Mouse (Mus musculus) neural tube, embryonic 15.5 days (tissue): ENCODE measurements around the gene Gm10392. TPM values are rescaled to one million over a fixed set of nuclear protein-coding genes. Genes with fewer than 3 reads are reported as not detected.

ENCODE experiments used
- ATAC-seq: fragments of 200-750 bp; cut with Nextera tagmentation; 2 replicates; pipeline ENCODE4 v1.8.0; 2017; ENCODE audit warnings: mild to moderate bottlenecking, moderate TSS enrichment, moderate library complexity; ENCODE audit not compliant: low FRiP score
- H3K27ac ChIP-seq: fragments of 300-500 bp; sonication (generic); replicated peaks from 2 replicates; pipeline ENCODE4 v1.5.1; 2015; ENCODE audit warnings: mild to moderate bottlenecking, inconsistent platforms
- H3K27me3 ChIP-seq: fragments of 300-500 bp; sonication (generic); replicated peaks from 2 replicates; pipeline ENCODE4 v1.6.1; 2015; ENCODE audit warnings: inconsistent platforms
- H3K36me3 ChIP-seq: fragments of 300-500 bp; sonication (generic); 2 replicates; pipeline ENCODE4 v1.6.1; 2015; ENCODE audit warnings: inconsistent platforms
- H3K4me1 ChIP-seq: fragments of 300-500 bp; sonication (generic); 2 replicates; pipeline ENCODE4 v1.6.1; 2015; ENCODE audit warnings: inconsistent platforms
- H3K4me2 ChIP-seq: fragments of 300-500 bp; sonication (generic); 2 replicates; pipeline ENCODE4 v1.6.1; 2015; ENCODE audit warnings: inconsistent platforms, mild to moderate bottlenecking, moderate library complexity
- H3K4me3 ChIP-seq: fragments of 300-500 bp; sonication (generic); replicated peaks from 2 replicates; pipeline ENCODE4 v1.5.1; 2015; ENCODE audit warnings: mild to moderate bottlenecking, inconsistent platforms
- H3K9ac ChIP-seq: fragments of 300-500 bp; sonication (generic); replicated peaks from 2 replicates; pipeline ENCODE4 v1.6.1; 2015; ENCODE audit warnings: mild to moderate bottlenecking, inconsistent platforms
- H3K9me3 ChIP-seq: fragments of 300-500 bp; sonication (generic); replicated peaks from 2 replicates; pipeline ENCODE4 v1.6.1; 2016; ENCODE audit warnings: inconsistent platforms
- WGBS: fragments of 180-500 bp; shearing (Covaris S2); methylation state at CpG from one replicate; pipeline ENCODE4 v1.1.7; 2015; ENCODE audit warnings: mixed read lengths; 5-methylcytosine and 5-hydroxymethylcytosine counted together
- polyA plus RNA-seq: library from polyadenylated mRNA; unstranded; fragments of >200 nt; fragmentation: Nextera tagmentation; extraction: Ambion mirVana; gene quantifications from 2 replicates; pipeline ENCODE4 v1.2.1, GENCODE M21; 2015

Gene Gm10392
- polyA plus RNA-seq, 1 experiment from 2014 or later = 0.15 TPM

DNA sequence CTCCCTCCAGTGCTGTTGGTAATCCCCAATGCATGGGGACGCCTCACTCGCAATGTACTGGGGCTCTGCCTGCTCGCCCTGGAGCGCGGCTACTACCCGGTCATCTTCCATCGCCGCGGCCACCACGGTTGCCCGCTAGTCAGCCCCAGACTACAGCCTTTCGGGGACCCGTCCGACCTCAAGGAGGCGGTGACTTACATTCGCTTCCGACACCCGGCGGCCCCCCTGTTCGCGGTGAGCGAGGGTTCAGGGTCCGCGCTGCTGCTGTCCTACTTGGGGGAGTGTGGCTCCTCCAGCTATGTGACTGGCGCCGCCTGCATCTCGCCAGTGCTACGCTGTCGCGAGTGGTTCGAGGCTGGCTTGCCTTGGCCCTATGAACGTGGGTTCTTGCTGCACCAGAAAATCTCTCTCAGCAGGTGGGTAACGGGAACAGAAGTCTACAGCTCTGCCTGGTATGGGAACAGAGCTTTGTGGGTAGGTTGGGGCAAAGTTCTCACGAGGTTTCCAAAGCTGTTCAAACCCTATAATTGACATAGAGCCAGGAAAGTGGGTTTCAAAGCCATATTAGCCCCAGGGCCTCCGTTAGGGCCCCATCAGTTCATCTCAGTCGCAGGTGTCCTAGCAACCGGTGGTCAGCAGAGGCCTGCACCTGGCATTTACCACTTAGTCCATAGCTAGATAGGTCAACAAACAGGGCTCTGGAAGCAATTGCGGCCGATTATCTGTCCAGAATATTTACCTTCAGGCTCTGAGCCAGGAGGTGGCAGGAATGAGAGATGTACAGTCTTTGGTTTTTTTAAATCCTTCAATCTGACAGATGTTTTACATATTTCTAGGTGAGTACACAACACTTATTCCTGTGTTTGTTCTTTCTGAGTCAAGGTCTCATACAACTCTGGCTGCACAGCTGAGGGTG is 3.1 kb downstream of the Gm10392 start, which contains the start of gene Trp53i13:
TSS of gene Trp53i13 (minus strand) at position 344 of the 916 bp plus-strand sequence.
- Histone ChIP-seq H3K36me3 (no peaks in the 10 kb centered on the region), H3K4me1 (peaks cover 41% of the 10 kb centered on the region), H3K9ac (peak within 1 kb of the TSS; percentile 53), H3K4me2 (peak within 1 kb of the TSS; percentile 98), H3K27me3 (peaks cover 38% of the 10 kb centered on the region), H3K9me3 (no peaks in the 10 kb centered on the region), H3K27ac (no peak within 1 kb of the TSS), H3K4me3 (peak within 1 kb of the TSS; percentile 53)
- WGBS = 6% methylated on average over 39 of the region's 39 CpGs
- no peak for ATAC-seq

DNA sequence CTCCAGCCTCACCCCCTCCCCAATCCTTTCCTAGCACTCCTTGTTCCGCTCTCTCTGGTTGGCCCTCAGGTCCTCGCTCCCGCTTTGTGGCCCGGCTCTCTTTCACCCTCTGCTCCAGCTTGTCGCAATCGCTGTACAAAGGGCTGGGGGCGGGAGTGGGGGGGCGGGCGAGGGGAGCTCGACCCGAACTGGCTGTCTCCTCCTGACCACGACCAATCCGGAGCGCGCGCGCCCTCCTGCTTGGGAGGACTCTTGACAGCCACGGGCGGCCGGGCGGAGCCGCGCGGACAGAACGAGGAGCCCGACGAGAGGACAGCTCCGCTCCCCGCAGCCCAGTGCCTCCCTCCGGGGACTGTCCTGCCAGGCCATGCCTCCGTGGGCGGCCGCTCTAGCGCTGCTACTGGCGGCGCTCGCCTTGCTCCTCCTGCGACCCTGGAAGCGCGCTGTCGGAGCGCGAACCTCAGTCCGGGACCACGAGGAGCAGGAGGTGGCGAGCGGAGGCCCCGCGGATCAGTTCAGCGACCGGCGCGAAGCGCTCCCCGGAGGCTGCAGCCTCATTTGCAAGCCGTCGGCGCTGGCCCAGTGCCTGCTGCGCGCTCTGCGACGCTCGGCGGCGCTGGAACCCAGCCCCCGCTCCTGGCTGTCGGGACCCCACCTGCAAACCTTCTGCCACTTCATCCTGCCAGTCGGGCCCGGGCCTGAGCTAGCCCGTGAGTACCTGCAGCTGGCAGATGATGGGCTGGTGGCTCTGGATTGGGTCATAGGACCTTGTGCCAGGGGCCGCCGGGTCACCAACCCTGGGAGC is 4.0 kb downstream of the Gm10392 start, which contains the start of gene Abhd15:
TSS of gene Abhd15 (plus strand) at position 290 of the 805 bp plus-strand sequence.
- peak within 1 kb of the TSS; percentile 53 for H3K9ac ChIP-seq
- peak; percentile 54 for ATAC-seq
- WGBS = under 1% methylated on average over 72 of the region's 72 CpGs
- H3K27ac ChIP-seq = peak within 1 kb of the TSS; percentile 28; the same call in 1 of the 2 replicates
- H3K27me3 ChIP-seq = peaks cover 38% of the 10 kb centered on the region
- H3K4me3 ChIP-seq = peak within 1 kb of the TSS; percentile 63
- no peaks in the 10 kb centered on the region for H3K36me3 ChIP-seq
- peaks cover 38% of the 10 kb centered on the region for H3K4me1 ChIP-seq
- H3K4me2 ChIP-seq = peak within 1 kb of the TSS; percentile 98
- no peaks in the 10 kb centered on the region for H3K9me3 ChIP-seq

DNA sequence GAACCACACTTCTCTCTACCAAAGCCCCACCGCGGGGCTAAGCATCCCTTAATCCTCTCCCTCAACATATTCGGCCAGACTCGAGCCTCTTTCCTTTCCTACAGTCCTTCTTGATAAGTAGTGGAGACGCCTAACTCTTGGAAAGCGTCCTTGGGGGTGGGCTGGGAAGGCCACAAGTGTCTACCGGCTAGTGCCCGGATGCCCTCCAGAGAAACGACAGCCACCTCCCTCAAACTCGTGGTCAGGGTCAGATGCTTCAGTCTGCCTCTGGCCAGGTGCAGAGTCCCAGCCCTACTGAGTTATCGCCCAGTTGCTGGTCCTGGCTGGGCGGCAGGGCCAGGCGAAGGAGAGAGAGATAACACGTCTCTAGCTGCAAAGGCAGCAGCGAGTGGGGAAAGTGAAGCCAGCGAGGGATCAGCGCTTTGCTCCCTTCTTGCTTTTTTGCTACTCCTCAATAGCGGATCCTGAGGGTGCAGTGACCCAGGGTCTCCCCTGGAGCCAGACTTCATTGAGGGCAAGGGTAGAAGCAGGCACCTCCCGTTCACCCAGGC is 4.6 kb downstream of the Gm10392 start:
- Histone ChIP-seq H3K4me2 (peak overlapping the region; percentile 98), H3K4me1 (peaks cover 38% of the 10 kb centered on the region), H3K27me3 (peaks cover 38% of the 10 kb centered on the region), H3K36me3 (no peaks in the 10 kb centered on the region), H3K27ac (peak overlapping the region; percentile 28; the same call in 1 of the 2 replicates), H3K9me3 (no peaks in the 10 kb centered on the region), H3K9ac (peak overlapping the region; percentile 53; the same call in 1 of the 2 replicates), H3K4me3 (peak overlapping the region; percentile 53)
- 9% methylated on average over 19 of the region's 19 CpGs for WGBS
- ATAC-seq = peak; percentile 12; the same call in 1 of the 2 replicates

DNA sequence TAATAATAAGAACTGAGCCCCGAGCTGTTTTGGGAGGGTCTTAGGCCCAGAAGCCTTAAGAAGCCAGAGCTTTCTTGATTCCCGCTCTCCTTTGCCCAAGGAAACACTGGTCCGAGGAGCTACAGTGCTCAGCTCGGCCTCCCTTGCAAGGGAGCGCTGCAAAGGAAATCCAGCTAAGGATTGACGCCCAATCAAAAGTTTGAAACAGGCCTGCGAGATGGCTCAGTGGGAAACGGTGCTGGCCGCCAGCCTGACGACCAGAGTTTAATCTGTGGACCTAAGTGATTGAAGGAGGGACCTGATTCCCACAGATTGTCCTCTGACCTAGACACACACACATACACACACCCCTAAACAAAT is 5.2 kb downstream of the Gm10392 start:
- no peaks in the 10 kb centered on the region for H3K36me3 ChIP-seq
- peak overlapping the region; percentile 63 for H3K4me3 ChIP-seq
- peaks cover 38% of the 10 kb centered on the region for H3K27me3 ChIP-seq
- H3K4me2 ChIP-seq = peak overlapping the region; percentile 98
- H3K4me1 ChIP-seq = peaks cover 38% of the 10 kb centered on the region
- H3K9ac ChIP-seq = peak overlapping the region; percentile 43; the same call in 1 of the 2 replicates
- no peak overlapping the region; the same call in 1 of the 2 replicates for H3K27ac ChIP-seq
- H3K9me3 ChIP-seq = no peaks in the 10 kb centered on the region
- WGBS = 8% methylated on average over 10 of the region's 10 CpGs
- no peak for ATAC-seq

GRCm38 (mm10) chr11:77512891-77513810 is 5.8 kb downstream of the Gm10392 start:
- Histone ChIP-seq H3K36me3 (no peaks in the 10 kb centered on the region), H3K9ac (peak overlapping the region; percentile 65), H3K9me3 (no peaks in the 10 kb centered on the region), H3K4me1 (peaks cover 45% of the 10 kb centered on the region), H3K27me3 (peaks cover 38% of the 10 kb centered on the region), H3K27ac (peak overlapping the region; percentile 37), H3K4me2 (peak overlapping the region; percentile 98), H3K4me3 (peak overlapping the region; percentile 63)
- under 1% methylated on average over 82 of the region's 84 CpGs for WGBS
- peak; percentile 76 for ATAC-seq

DNA sequence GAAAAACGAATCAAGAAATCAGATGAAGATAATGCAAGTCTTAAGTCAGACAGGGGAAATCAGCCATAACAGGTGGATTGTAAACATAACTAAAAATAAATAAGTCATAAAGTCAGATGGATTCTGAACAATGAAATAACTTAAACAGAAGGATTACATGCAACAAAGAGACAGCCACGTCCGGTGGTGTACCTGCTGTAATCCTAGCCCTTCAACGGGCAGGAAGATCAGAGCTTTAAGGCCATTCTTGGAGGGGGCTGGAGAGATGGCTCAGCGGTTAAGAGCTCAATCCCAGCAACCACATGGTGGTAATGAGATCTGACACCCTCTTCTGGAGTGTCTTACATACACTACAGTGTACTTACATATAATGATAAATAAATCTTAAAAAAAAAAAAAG is 7.7 kb downstream of the Gm10392 start:
- no peak overlapping the region for H3K4me2 ChIP-seq
- H3K4me1 ChIP-seq = peaks cover 47% of the 10 kb centered on the region
- H3K9ac ChIP-seq = no peak overlapping the region
- ATAC-seq = no peak
- H3K27me3 ChIP-seq = peaks cover 28% of the 10 kb centered on the region
- no peak overlapping the region for H3K4me3 ChIP-seq
- no peak overlapping the region for H3K27ac ChIP-seq
- H3K9me3 ChIP-seq = no peaks in the 10 kb centered on the region
- WGBS = 91% methylated on average over 5 of the region's 5 CpGs
- H3K36me3 ChIP-seq = peaks cover 12% of the 10 kb centered on the region

GRCm38 (mm10) chr11:77508068-77509021 is 10.7 kb downstream of the Gm10392 start:
- no peak overlapping the region for H3K27ac ChIP-seq
- peak; percentile 60 for ATAC-seq
- H3K4me1 ChIP-seq = peaks cover 18% of the 10 kb centered on the region
- H3K36me3 ChIP-seq = peaks cover 42% of the 10 kb centered on the region
- H3K9me3 ChIP-seq = no peaks in the 10 kb centered on the region
- H3K9ac ChIP-seq = peak overlapping the region; percentile 30
- H3K4me2 ChIP-seq = peak overlapping the region; percentile 61
- 21% methylated on average over 49 of the region's 49 CpGs for WGBS
- peak overlapping the region; percentile 35 for H3K4me3 ChIP-seq
- no peaks in the 10 kb centered on the region; the same call in 1 of the 2 replicates for H3K27me3 ChIP-seq

DNA sequence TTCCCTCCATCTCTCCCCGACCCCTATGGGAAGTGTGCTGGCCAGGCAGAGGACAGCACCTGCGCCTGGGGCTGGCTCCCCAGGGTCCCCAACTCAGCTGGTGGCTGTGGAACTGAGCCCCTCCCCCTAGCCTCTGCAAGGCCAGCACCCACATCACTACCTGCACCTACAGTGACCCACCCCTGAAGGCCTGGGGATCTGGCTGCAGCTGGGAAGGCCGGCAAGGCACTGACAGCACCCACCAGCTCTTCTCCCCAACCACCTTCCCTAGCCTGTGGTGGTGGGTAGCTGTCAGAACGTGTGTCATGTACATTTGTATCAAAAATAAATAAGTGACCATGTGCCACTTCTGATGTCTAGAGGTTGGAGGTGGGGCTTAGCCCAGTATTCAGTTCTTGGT is 11.6 kb downstream of the Gm10392 start:
- H3K4me1 ChIP-seq = peaks cover 12% of the 10 kb centered on the region
- H3K9me3 ChIP-seq = no peaks in the 10 kb centered on the region
- H3K4me3 ChIP-seq = no peak overlapping the region
- 74% methylated on average over 4 of the region's 4 CpGs for WGBS
- H3K36me3 ChIP-seq = peaks cover 49% of the 10 kb centered on the region
- ATAC-seq = no peak
- H3K27ac ChIP-seq = no peak overlapping the region
- H3K27me3 ChIP-seq = no peaks in the 10 kb centered on the region
- no peak overlapping the region for H3K4me2 ChIP-seq
- no peak overlapping the region for H3K9ac ChIP-seq

DNA sequence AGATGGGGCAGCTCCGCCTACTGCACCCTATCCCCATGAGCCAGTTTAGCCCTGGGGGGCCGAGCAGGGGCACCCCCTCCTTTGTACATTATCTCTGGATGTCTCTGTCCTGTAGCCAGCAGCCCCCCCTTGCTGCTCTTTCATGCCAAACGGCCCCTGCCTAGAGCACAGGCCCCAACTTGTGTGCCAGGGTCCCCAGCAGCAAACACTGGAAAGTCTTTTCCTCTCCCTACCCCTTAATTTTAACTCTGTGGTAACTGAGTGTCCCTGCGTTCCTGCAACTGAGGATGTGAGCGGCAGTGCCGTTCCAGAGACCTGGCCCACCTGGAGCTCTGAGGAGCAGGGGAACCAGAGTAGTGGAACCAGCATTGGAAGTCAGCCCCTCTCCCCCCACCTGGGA is 12.1 kb downstream of the Gm10392 start:
- Histone ChIP-seq H3K4me1 (peaks cover 9% of the 10 kb centered on the region), H3K36me3 (peaks cover 54% of the 10 kb centered on the region), H3K4me3 (no peak overlapping the region), H3K27ac (no peak overlapping the region), H3K9me3 (no peaks in the 10 kb centered on the region), H3K9ac (no peak overlapping the region), H3K27me3 (no peaks in the 10 kb centered on the region), H3K4me2 (no peak overlapping the region)
- 85% methylated on average over 6 of the region's 6 CpGs for whole genome bisulfite sequencing
- no peak for ATAC-seq

- H3K9ac ChIP-seq = no peak overlapping the region
- H3K4me3 ChIP-seq = no peak overlapping the region
- no peaks in the 10 kb centered on the region for H3K9me3 ChIP-seq
- 90% methylated on average over 14 of the region's 14 CpGs for WGBS
- peaks cover 10% of the 10 kb centered on the region for H3K4me1 ChIP-seq
- peaks cover 56% of the 10 kb centered on the region for H3K36me3 ChIP-seq
- no peak overlapping the region for H3K27ac ChIP-seq
- no peaks in the 10 kb centered on the region for H3K27me3 ChIP-seq
- no peak overlapping the region for H3K4me2 ChIP-seq
- ATAC-seq = no peak
Measured at GRCm38 (mm10) chr11:77506273-77506672, 12.7 kb downstream of the Gm10392 start.
